ENCODE assay signal across 8 mouse cellular contexts in the genomic region with DNA sequence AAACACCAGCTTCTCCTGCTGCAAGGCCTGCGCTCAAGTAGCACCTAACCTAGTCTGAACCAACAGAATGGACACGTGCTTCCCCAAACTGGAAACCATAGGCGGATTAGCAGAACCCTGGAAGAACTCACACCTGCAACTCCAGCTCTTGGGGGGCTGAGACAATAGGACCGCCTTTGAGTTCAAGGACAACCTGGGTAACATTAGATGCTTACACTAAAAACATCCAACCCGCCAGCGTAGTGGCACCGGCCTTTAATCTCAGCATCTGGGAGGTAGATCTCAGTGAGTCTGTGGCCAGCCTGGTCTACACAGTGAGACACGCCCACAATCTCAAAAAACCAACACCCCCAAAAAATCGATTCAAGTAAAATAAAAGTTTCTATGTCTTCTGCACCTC. TPM values are rescaled to one million over a fixed set of nuclear protein-coding genes. Genes with fewer than 3 reads are reported as not detected.
A peak's percentile ranks its signal among the peaks of the same experiment; 100 is the strongest.
DNase-seq lines count a peak whose midpoint lies in the region; ATAC-seq and TF ChIP-seq lines count a peak whose summit lies in the region.

No protein-coding gene starts in this region.

- H3K9ac ChIP-seq in lung, embryonic 14.5 days: peak overlapping the region; percentile 68
- peak overlapping the region; percentile 75 for H3K9ac ChIP-seq in embryonic facial prominence, embryonic 11.5 days (replicated peaks; ENCODE audit: low read length)
- H3K9ac ChIP-seq in intestine, embryonic 16.5 days (ENCODE audit: low read depth, low read length): peak overlapping the region; percentile 91
- H3K9ac ChIP-seq in neural tube, embryonic 15.5 days (replicated peaks): peak overlapping the region; percentile 95

- no peaks in the 10 kb centered on the region for H3K27me3 ChIP-seq in lung, embryonic 14.5 days (ENCODE audit: insufficient read depth, low read length)
- H3K27me3 ChIP-seq in embryonic facial prominence, embryonic 11.5 days (ENCODE audit: control insufficient read depth, insufficient read depth, low read length): no peaks in the 10 kb centered on the region
- no peaks in the 10 kb centered on the region for H3K27me3 ChIP-seq in intestine, embryonic 16.5 days (replicated peaks; ENCODE audit: control insufficient read depth, insufficient read depth, low read length)
- no peaks in the 10 kb centered on the region for H3K27me3 ChIP-seq in neural tube, embryonic 15.5 days (replicated peaks)
- H3K27me3 ChIP-seq in thymus, adult 2 months (ENCODE audit: control insufficient read depth, insufficient read depth, low read length): no peaks in the 10 kb centered on the region

- H3K4me3 ChIP-seq in lung, embryonic 14.5 days (ENCODE audit: low read depth, low read length): peak overlapping the region; percentile 76
- H3K4me3 ChIP-seq in embryonic facial prominence, embryonic 11.5 days (ENCODE audit: low read depth, low read length): peak overlapping the region; percentile 80
- peak overlapping the region; percentile 94 for H3K4me3 ChIP-seq in intestine, embryonic 16.5 days (ENCODE audit: low read length)
- peak overlapping the region; percentile 99 for H3K4me3 ChIP-seq in neural tube, embryonic 15.5 days (replicated peaks)
- no peak overlapping the region for H3K4me3 ChIP-seq in thymus, adult 2 months (ENCODE audit: control insufficient read depth, insufficient read depth, low read length)

- no peak for DNase-seq in lung, embryonic 14.5 days
- DNase-seq in lung, postnatal 4 days: no peak
- DNase-seq in embryonic facial prominence, embryonic 11.5 days (ENCODE audit: low spot score): peak; percentile 5
- no peak for DNase-seq in ovary, postnatal 14 days (ENCODE audit: low spot score)
- no peak for DNase-seq in thymus, adult 2 months
- no peak for DNase-seq in right cerebral cortex, adult 2 months (ENCODE audit: low spot score in 2 of 2)

- H3K4me1 ChIP-seq in lung, embryonic 14.5 days (ENCODE audit: insufficient read depth): 0 out of 2 replicates have a peak, but pooled peaks cover 3% of the 10 kb centered on the region
- H3K4me1 ChIP-seq in embryonic facial prominence, embryonic 11.5 days (ENCODE audit: control insufficient read depth, insufficient read depth, low read length): no peaks in the 10 kb centered on the region; the same call in 1 of the 2 replicates
- H3K4me1 ChIP-seq in intestine, embryonic 16.5 days (ENCODE audit: control insufficient read depth, insufficient read depth, low read length): peaks cover 16% of the 10 kb centered on the region
- peaks cover 44% of the 10 kb centered on the region for H3K4me1 ChIP-seq in neural tube, embryonic 15.5 days
- H3K4me1 ChIP-seq in thymus, adult 2 months (replicated peaks; ENCODE audit: control insufficient read depth, insufficient read depth, low read length): peaks cover 18% of the 10 kb centered on the region

- 31% methylated on average over 9 of the region's 9 CpGs for WGBS in lung, embryonic 14.5 days
- WGBS in embryonic facial prominence, embryonic 11.5 days: 47% methylated on average over 9 of the region's 9 CpGs
- WGBS in intestine, embryonic 16.5 days: 38% methylated on average over 9 of the region's 9 CpGs
- WGBS in neural tube, embryonic 15.5 days: 46% methylated on average over 9 of the region's 9 CpGs
- 28% methylated on average over 9 of the region's 9 CpGs for WGBS in thymus, adult 2 months

- peak overlapping the region; percentile 87 for H3K4me2 ChIP-seq in lung, embryonic 14.5 days
- H3K4me2 ChIP-seq in embryonic facial prominence, embryonic 11.5 days (ENCODE audit: low read depth, low read length): peak overlapping the region; percentile 71
- peak overlapping the region; percentile 89 for H3K4me2 ChIP-seq in intestine, embryonic 16.5 days (ENCODE audit: low read depth, low read length)
- peak overlapping the region; percentile 83 for H3K4me2 ChIP-seq in neural tube, embryonic 15.5 days

- no peaks in the 10 kb centered on the region for H3K9me3 ChIP-seq in lung, embryonic 14.5 days (ENCODE audit: low read depth, low read length)
- no peaks in the 10 kb centered on the region for H3K9me3 ChIP-seq in embryonic facial prominence, embryonic 11.5 days (replicated peaks; ENCODE audit: control insufficient read depth, low read length)
- no peaks in the 10 kb centered on the region for H3K9me3 ChIP-seq in intestine, embryonic 16.5 days (ENCODE audit: control insufficient read depth, low read length)
- no peaks in the 10 kb centered on the region for H3K9me3 ChIP-seq in neural tube, embryonic 15.5 days (replicated peaks)

- no peak for TF ChIP-seq POLR2A in thymus, adult 2 months (IDR thresholded peaks at IDR 0.05; ENCODE audit: control insufficient read depth, extremely low read depth, insufficient read depth, low read length, poor library complexity)

- H3K36me3 ChIP-seq in lung, embryonic 14.5 days (ENCODE audit: insufficient read depth): peaks cover 5% of the 10 kb centered on the region; the same call in 1 of the 2 replicates
- H3K36me3 ChIP-seq in embryonic facial prominence, embryonic 11.5 days (replicated peaks; ENCODE audit: control insufficient read depth, insufficient read depth, low read depth, low read length): no peaks in the 10 kb centered on the region; the same call in 1 of the 2 replicates
- H3K36me3 ChIP-seq in intestine, embryonic 16.5 days (ENCODE audit: control insufficient read depth, insufficient read depth, low read length): no peaks in the 10 kb centered on the region
- H3K36me3 ChIP-seq in neural tube, embryonic 15.5 days: peaks cover 14% of the 10 kb centered on the region; the same call in 1 of the 2 replicates
- no peaks in the 10 kb centered on the region for H3K36me3 ChIP-seq in thymus, adult 2 months (ENCODE audit: control insufficient read depth, insufficient read depth, low read length)

- no peak for TF ChIP-seq CTCF in lung, embryonic 14.5 days (IDR thresholded peaks at IDR 0.05; ENCODE audit: low read depth)
- TF ChIP-seq CTCF in thymus, adult 2 months (IDR thresholded peaks at IDR 0.05; ENCODE audit: borderline replicate concordance, control insufficient read depth, extremely low read depth, insufficient read depth, low read length, poor library complexity): no peak

- no peak overlapping the region; the same call in 1 of the 2 replicates for H3K27ac ChIP-seq in lung, embryonic 14.5 days (ENCODE audit: low read depth)
- no peak overlapping the region for H3K27ac ChIP-seq in embryonic facial prominence, embryonic 11.5 days (replicated peaks; ENCODE audit: low read depth, low read length)
- H3K27ac ChIP-seq in intestine, embryonic 16.5 days (ENCODE audit: low read length): no peak overlapping the region
- peak overlapping the region; percentile 89; the same call in 1 of the 2 replicates for H3K27ac ChIP-seq in neural tube, embryonic 15.5 days (replicated peaks)
- H3K27ac ChIP-seq in thymus, adult 2 months (ENCODE audit: control insufficient read depth, insufficient read depth, low read length): no peak overlapping the region

- ATAC-seq in lung, embryonic 14.5 days (ENCODE audit: insufficient read depth): no peak
- no peak for ATAC-seq in embryonic facial prominence, embryonic 11.5 days (replicated peaks; ENCODE audit: insufficient number of reproducible peaks, low FRiP score, low TSS enrichment, low read depth)
- no peak for ATAC-seq in intestine, embryonic 16.5 days
- ATAC-seq in neural tube, embryonic 15.5 days (ENCODE audit: low FRiP score): no peak

RNA-seq across cellular contexts. Expression of a gene that starts 0.7 kb away (rescaled TPM):
- polyA plus RNA-seq in lung, embryonic 14.5 days (2014; fragmentation: Nextera tagmentation; extraction: Ambion mirVana): 49.3 and 53.1 TPM in 2 replicates
- polyA plus RNA-seq in embryonic facial prominence, embryonic 11.5 days (2014; fragmentation: Nextera tagmentation; extraction: Ambion mirVana): 32.4 and 39.7 TPM in 2 replicates
- polyA plus RNA-seq in intestine, embryonic 16.5 days (2015; fragmentation: Nextera tagmentation; extraction: Ambion mirVana): 39.7 and 41.3 TPM in 2 replicates
- 68.6 and 71.5 TPM in 2 replicates for polyA plus RNA-seq in neural tube, embryonic 15.5 days (2015; fragmentation: Nextera tagmentation; extraction: Ambion mirVana)
- 85.0 and 89.0 TPM in 2 replicates for polyA plus RNA-seq in thymus, adult 2 months (2012; rRNA removed)

RNA-seq across cellular contexts. Expression of a gene that starts 24.8 kb away (rescaled TPM):
- polyA plus RNA-seq in lung, embryonic 14.5 days (2014; fragmentation: Nextera tagmentation; extraction: Ambion mirVana): 145 and 154 TPM in 2 replicates
- 155 and 164 TPM in 2 replicates for polyA plus RNA-seq in embryonic facial prominence, embryonic 11.5 days (2014; fragmentation: Nextera tagmentation; extraction: Ambion mirVana)
- 144 TPM in 2 replicates for polyA plus RNA-seq in intestine, embryonic 16.5 days (2015; fragmentation: Nextera tagmentation; extraction: Ambion mirVana)
- 128 and 140 TPM in 2 replicates for polyA plus RNA-seq in neural tube, embryonic 15.5 days (2015; fragmentation: Nextera tagmentation; extraction: Ambion mirVana)
- polyA plus RNA-seq in thymus, adult 2 months (2012; rRNA removed): 139 and 151 TPM in 2 replicates

RNA-seq across cellular contexts. Expression of a gene that starts 34.3 kb away (rescaled TPM):
- polyA plus RNA-seq in lung, embryonic 14.5 days (2014; fragmentation: Nextera tagmentation; extraction: Ambion mirVana): 0.14 and 0.20 TPM in 2 replicates
- polyA plus RNA-seq in embryonic facial prominence, embryonic 11.5 days (2014; fragmentation: Nextera tagmentation; extraction: Ambion mirVana): not detected in 2 replicates
- 0.11 TPM in 1 of 2 replicates, not detected in the other for polyA plus RNA-seq in intestine, embryonic 16.5 days (2015; fragmentation: Nextera tagmentation; extraction: Ambion mirVana)
- polyA plus RNA-seq in neural tube, embryonic 15.5 days (2015; fragmentation: Nextera tagmentation; extraction: Ambion mirVana): not detected in 2 replicates
- polyA plus RNA-seq in thymus, adult 2 months (2012; rRNA removed): 0.15 and 0.44 TPM in 2 replicates

RNA-seq across cellular contexts. Expression of a gene that starts 43.7 kb away (rescaled TPM):
- polyA plus RNA-seq in lung, embryonic 14.5 days (2014; fragmentation: Nextera tagmentation; extraction: Ambion mirVana): 13.5 and 15.8 TPM in 2 replicates
- 1.5 and 2.2 TPM in 2 replicates for polyA plus RNA-seq in embryonic facial prominence, embryonic 11.5 days (2014; fragmentation: Nextera tagmentation; extraction: Ambion mirVana)
- polyA plus RNA-seq in intestine, embryonic 16.5 days (2015; fragmentation: Nextera tagmentation; extraction: Ambion mirVana): 133 and 146 TPM in 2 replicates
- polyA plus RNA-seq in neural tube, embryonic 15.5 days (2015; fragmentation: Nextera tagmentation; extraction: Ambion mirVana): 0.47 and 10.6 TPM in 2 replicates
- polyA plus RNA-seq in thymus, adult 2 months (2012; rRNA removed): 3.4 and 4.6 TPM in 2 replicates

RNA-seq across cellular contexts. Expression of a gene that starts 50.0 kb away (rescaled TPM):
- 53.5 and 59.9 TPM in 2 replicates for polyA plus RNA-seq in lung, embryonic 14.5 days (2014; fragmentation: Nextera tagmentation; extraction: Ambion mirVana)
- polyA plus RNA-seq in embryonic facial prominence, embryonic 11.5 days (2014; fragmentation: Nextera tagmentation; extraction: Ambion mirVana): 56.5 and 60.2 TPM in 2 replicates
- 51.6 TPM in 2 replicates for polyA plus RNA-seq in intestine, embryonic 16.5 days (2015; fragmentation: Nextera tagmentation; extraction: Ambion mirVana)
- 158 and 170 TPM in 2 replicates for polyA plus RNA-seq in neural tube, embryonic 15.5 days (2015; fragmentation: Nextera tagmentation; extraction: Ambion mirVana)
- 117 and 142 TPM in 2 replicates for polyA plus RNA-seq in thymus, adult 2 months (2012; rRNA removed)
